Mouse (Mus musculus): ENCODE data around the gene Stmn1. TPM values are rescaled to one million over a fixed set of nuclear protein-coding genes. Genes with fewer than 3 reads are reported as not detected.
"Not testable (repeated sequence)": the region's sequence is repeated elsewhere in the genome, so short reads cannot be mapped to it uniquely, and the experiment has no call there.

The Stmn1 gene
- polyA plus RNA-seq, 1 experiment: 314 TPM

DNA sequence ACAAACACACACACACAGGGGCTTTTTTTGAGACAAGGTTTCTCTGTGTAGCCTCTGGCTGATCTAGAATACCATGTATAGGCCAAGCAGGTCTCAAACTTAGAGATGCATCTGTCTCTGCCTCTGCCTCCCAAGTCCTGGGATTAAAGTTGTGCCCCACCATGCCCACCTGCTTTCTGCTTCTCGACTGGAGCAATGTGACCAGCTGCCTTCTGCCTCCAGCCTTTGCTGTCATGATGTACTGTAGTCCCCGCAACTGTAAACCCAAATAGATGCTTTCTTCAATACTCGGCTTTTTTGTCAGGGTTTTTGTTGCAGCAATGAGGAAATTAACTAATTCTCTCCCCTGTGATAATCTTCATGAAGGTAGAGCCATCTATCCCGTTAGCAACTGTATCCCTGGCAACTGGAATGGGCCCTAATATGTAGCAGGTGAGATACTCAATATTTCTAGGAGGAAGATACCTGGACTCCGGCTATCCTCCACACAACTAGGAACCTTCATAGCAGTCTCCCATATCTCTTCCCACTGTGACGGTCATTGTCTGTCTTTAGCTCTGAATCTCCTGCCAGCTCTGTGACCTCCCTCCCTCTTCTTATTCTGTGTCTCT, 15.1 kb downstream of the Stmn1 start:
- H3K4me3 ChIP-seq (ENCODE audit: insufficient read depth, low read length): no peak overlapping the region
- H3K27ac ChIP-seq (ENCODE audit: insufficient read depth, low read depth, low read length): no peak overlapping the region
- no peak for TF ChIP-seq CTCF (IDR thresholded peaks at IDR 0.05; ENCODE audit: low read depth, low read length)
- no peak for TF ChIP-seq POLR2A (IDR thresholded peaks at IDR 0.05; ENCODE audit: borderline replicate concordance, low read depth, low read length)
- H3K4me1 ChIP-seq (ENCODE audit: control insufficient read depth, insufficient read depth, low read length): no peaks in the 10 kb centered on the region

- Histone ChIP-seq H3K4me1 (ENCODE audit: control insufficient read depth, insufficient read depth, low read length) (no peaks in the 10 kb centered on the region), H3K27ac (ENCODE audit: insufficient read depth, low read depth, low read length) (no peak overlapping the region), H3K4me3 (ENCODE audit: insufficient read depth, low read length) (no peak overlapping the region)
- TF ChIP-seq POLR2A (IDR thresholded peaks at IDR 0.05; ENCODE audit: borderline replicate concordance, low read depth, low read length) (no peak), CTCF (IDR thresholded peaks at IDR 0.05; ENCODE audit: low read depth, low read length) (no peak)
Observed at GRCm38 (mm10) chr4:134483696-134484095, 15.6 kb downstream of the Stmn1 start.

DNA sequence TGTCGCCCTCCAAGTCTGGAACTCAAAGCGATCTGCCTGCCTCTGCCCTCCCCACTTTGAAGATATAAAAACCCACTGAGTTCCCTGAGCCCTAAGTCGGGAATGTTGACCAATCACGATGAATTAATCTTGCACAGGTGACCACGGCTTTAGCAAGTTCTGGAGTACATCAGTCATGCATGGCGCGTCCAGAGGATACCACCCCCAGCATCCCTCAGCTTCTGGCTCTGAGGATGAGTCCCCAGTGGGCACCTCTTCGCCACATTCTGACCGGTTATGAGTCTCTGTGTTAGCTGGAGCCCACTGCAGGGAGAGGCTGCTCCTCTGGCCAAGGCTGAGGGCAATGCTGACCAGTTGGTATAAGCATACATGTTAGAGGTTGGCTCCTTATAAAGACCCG, 16.1 kb downstream of the Stmn1 start:
- no peak for TF ChIP-seq POLR2A (IDR thresholded peaks at IDR 0.05; ENCODE audit: borderline replicate concordance, low read depth, low read length)
- no peak for TF ChIP-seq CTCF (IDR thresholded peaks at IDR 0.05; ENCODE audit: low read depth, low read length)
- Histone ChIP-seq H3K4me1 (ENCODE audit: control insufficient read depth, insufficient read depth, low read length) (no peaks in the 10 kb centered on the region), H3K27ac (ENCODE audit: insufficient read depth, low read depth, low read length) (no peak overlapping the region), H3K4me3 (ENCODE audit: insufficient read depth, low read length) (no peak overlapping the region)

DNA sequence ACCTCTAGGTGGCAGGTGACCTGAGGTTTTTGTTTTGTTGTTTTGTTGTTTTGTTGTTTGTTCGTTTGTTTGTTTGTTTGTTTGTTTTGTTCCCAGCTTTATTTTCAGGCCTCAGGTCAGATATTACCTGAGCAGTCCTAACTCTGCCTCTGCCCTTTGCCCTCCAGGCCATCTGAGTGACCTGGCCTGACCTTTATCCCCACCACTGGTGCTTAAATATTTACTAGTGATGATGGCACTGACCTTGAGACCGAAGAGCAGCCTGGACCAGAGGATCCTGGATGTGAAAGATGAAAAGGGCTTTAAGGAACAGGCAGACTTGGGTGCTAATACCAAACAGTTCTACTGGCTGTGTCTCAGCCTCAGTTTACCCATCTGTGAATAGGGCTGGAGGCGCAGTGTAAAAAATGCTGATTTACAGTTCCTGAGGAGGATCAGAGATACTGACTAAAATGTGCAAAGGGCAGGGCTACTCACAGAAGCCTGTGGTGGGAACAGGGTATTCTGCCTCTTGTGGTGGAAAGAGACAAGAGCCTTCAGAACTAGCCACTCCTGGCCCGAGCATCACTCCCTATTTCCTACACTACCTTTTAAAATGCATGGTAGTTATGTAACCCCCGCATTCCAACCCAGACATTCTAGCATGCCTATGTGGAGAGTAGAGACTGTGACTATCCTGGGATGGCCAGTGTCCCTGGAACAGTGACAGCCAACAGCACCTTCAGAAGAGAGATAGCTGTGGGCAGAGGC, 17.2 kb downstream of the Stmn1 start:
- no peak overlapping the region for H3K27ac ChIP-seq (ENCODE audit: insufficient read depth, low read depth, low read length)

DNA sequence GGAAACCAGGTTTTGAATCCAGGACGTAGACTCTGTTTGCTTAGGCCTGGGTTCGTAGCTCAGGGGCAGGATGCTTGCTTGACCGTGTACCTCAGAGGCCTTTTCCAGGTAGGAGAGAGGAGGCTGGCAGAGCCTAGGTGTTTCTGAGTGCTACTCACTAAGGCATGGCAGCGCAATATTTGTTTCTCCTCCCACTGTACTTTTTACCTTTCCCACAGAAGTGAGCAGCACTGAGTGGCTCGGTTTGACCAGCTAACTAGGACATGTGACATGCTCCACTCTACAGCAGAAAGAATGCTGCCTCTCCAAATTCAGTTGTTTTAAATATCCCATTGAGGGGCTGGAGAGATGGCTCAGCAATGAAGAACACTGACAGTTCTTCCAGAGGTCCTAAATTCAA, 20.1 kb downstream of the Stmn1 start:
- TF ChIP-seq POLR2A (IDR thresholded peaks at IDR 0.05; ENCODE audit: borderline replicate concordance, low read depth, low read length): no peak
- no peak for TF ChIP-seq CTCF (IDR thresholded peaks at IDR 0.05; ENCODE audit: low read depth, low read length)
- Histone ChIP-seq H3K4me1 (ENCODE audit: control insufficient read depth, insufficient read depth, low read length) (peaks cover 4% of the 10 kb centered on the region; the same call in 1 of the 2 replicates), H3K4me3 (ENCODE audit: insufficient read depth, low read length) (no peak overlapping the region), H3K27ac (ENCODE audit: insufficient read depth, low read depth, low read length) (no peak overlapping the region)

More for the DNA sequence above, 17.2 kb downstream of the Stmn1 start:
- Histone ChIP-seq H3K4me3 (ENCODE audit: insufficient read depth, low read length) (no peak overlapping the region), H3K4me1 (ENCODE audit: control insufficient read depth, insufficient read depth, low read length) (no peaks in the 10 kb centered on the region)
- no peak for TF ChIP-seq POLR2A (IDR thresholded peaks at IDR 0.05; ENCODE audit: borderline replicate concordance, low read depth, low read length)
- no peak for TF ChIP-seq CTCF (IDR thresholded peaks at IDR 0.05; ENCODE audit: low read depth, low read length)

DNA sequence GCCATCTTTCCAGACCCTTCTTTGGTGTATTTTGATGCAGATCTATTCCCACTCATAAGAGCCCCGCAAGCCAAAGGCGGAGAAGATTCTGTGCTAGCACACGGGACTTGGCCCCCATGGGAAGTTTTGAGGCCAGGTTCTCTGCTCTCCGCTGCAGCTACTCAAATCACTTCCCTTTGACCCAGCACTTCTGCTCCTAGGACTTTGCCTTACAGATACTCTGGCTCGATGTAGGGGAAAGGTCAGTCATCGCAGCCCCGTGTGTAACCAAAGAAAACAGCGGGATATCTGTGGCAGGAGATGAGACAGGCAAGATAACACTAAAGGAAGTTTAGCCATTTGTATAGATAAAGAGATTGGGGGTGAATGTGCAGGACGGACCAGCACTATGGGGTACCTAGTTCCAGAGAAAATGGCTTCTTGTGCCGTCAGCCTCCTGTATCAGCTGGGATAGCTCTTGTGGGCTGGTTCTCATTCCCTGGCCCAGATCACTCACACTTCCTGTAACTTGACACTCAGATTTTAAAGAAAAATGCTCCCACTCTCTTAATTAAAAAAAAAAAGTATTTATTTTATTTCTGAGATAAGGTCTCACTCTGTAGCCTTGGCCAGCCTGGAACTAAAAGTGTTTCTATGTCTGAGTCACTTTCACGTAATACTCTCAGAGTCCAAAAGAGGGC, 22.0 kb downstream of the Stmn1 start:
- H3K27ac ChIP-seq (ENCODE audit: insufficient read depth, low read depth, low read length): no peak overlapping the region
- peaks cover 14% of the 10 kb centered on the region for H3K4me1 ChIP-seq (ENCODE audit: control insufficient read depth, insufficient read depth, low read length)
- TF ChIP-seq POLR2A (IDR thresholded peaks at IDR 0.05; ENCODE audit: borderline replicate concordance, low read depth, low read length) (no peak), CTCF (IDR thresholded peaks at IDR 0.05; ENCODE audit: low read depth, low read length) (no peak)
- no peak overlapping the region for H3K4me3 ChIP-seq (ENCODE audit: insufficient read depth, low read length)

DNA sequence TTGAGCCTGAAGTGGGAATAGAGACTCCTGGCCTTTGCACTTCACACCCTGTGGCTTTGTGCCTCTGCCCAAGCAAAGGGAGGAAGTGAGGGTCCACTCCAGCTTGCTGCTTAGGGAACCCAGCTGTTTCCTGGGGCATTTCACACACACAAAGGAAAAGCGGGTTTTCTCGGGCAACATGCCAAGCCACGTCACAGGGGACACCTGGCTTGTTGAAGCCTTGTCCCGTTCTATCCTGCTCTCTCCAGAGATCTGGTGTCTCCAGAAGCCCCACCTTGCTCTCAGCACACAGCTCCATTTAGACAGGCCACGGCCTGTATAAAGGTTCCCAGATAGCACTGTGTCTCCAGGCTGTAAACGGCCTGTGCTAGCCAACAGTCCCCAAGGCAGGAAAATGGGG, 23.6 kb downstream of the Stmn1 start:
- Histone ChIP-seq H3K4me3 (ENCODE audit: insufficient read depth, low read length) (no peak overlapping the region), H3K27ac (ENCODE audit: insufficient read depth, low read depth, low read length) (no peak overlapping the region), H3K4me1 (ENCODE audit: control insufficient read depth, insufficient read depth, low read length) (peaks cover 27% of the 10 kb centered on the region)
- TF ChIP-seq CTCF (IDR thresholded peaks at IDR 0.05; ENCODE audit: low read depth, low read length) (no peak), POLR2A (IDR thresholded peaks at IDR 0.05; ENCODE audit: borderline replicate concordance, low read depth, low read length) (no peak)

GRCm38 (mm10) chr4:134494161-134494560, 26.0 kb downstream of the Stmn1 start:
- peaks cover 43% of the 10 kb centered on the region for H3K4me1 ChIP-seq (ENCODE audit: control insufficient read depth, insufficient read depth, low read length)
- H3K4me3 ChIP-seq (ENCODE audit: insufficient read depth, low read length); H3K27ac ChIP-seq (ENCODE audit: insufficient read depth, low read depth, low read length): not testable (repeated sequence)

GRCm38 (mm10) chr4:134494780-134495545, 26.8 kb downstream of the Stmn1 start:
- no peak overlapping the region for H3K27ac ChIP-seq (ENCODE audit: insufficient read depth, low read depth, low read length)
- H3K4me1 ChIP-seq (ENCODE audit: control insufficient read depth, insufficient read depth, low read length): peaks cover 44% of the 10 kb centered on the region
- H3K4me3 ChIP-seq (ENCODE audit: insufficient read depth, low read length): no peak overlapping the region
- TF ChIP-seq POLR2A (IDR thresholded peaks at IDR 0.05; ENCODE audit: borderline replicate concordance, low read depth, low read length) (no peak), CTCF (IDR thresholded peaks at IDR 0.05; ENCODE audit: low read depth, low read length) (no peak)

Measured in bone marrow macrophage, adult 2 months (primary cell).